Mouse (Mus musculus) left cerebral cortex, adult 11 months (tissue): ENCODE data around the gene Ppp3cb.
"Not testable (repeated sequence)": the region's sequence is repeated elsewhere in the genome, so short reads cannot be mapped to it uniquely, and the experiment has no call there.

Experiments
- DNase-seq: peaks from one replicate; pipeline ENCODE4 v3.0.0; 2022; ENCODE audit warnings: low spot score

Ppp3cb gene

GRCm38 (mm10) chr14:20546415-20546814 lies at the start of gene Ppp3cb:
TSS of gene Ppp3cb (minus strand) at chr14:20546573.
- peak; percentile 60 for DNase-seq

- DNase-seq = peak; percentile 63
Observed at GRCm38 (mm10) chr14:20595781-20596180, 49.4 kb upstream of the Ppp3cb start.

GRCm38 (mm10) chr14:20587458-20587857 lies 41.1 kb upstream of the Ppp3cb start:
- no peak for DNase-seq

- DNase-seq = no peak
Observed at GRCm38 (mm10) chr14:20578822-20579407, 32.5 kb upstream of the Ppp3cb start.

- DNase-seq = peak; percentile 43
Observed at GRCm38 (mm10) chr14:20576179-20576578, 29.8 kb upstream of the Ppp3cb start.

GRCm38 (mm10) chr14:20573196-20573595 lies 26.8 kb upstream of the Ppp3cb start:
- not testable (repeated sequence) for DNase-seq

GRCm38 (mm10) chr14:20565256-20566021 lies 19.1 kb upstream of the Ppp3cb start:
- no peak for DNase-seq

- DNase-seq = no peak
Observed at GRCm38 (mm10) chr14:20564692-20565091, 18.3 kb upstream of the Ppp3cb start.

- DNase-seq = no peak
Observed at GRCm38 (mm10) chr14:20561897-20562296, 15.5 kb upstream of the Ppp3cb start.

GRCm38 (mm10) chr14:20550136-20550535 lies 3.8 kb upstream of the Ppp3cb start:
- no peak for DNase-seq

- DNase-seq = peak; percentile 68
Observed at GRCm38 (mm10) chr14:20545529-20546331, 643 bp downstream of the Ppp3cb start.

- no peak for DNase-seq
Observed at GRCm38 (mm10) chr14:20544467-20545411, 1.6 kb downstream of the Ppp3cb start.

- no peak for DNase-seq
Observed at GRCm38 (mm10) chr14:20529643-20530042, 16.7 kb downstream of the Ppp3cb start.

GRCm38 (mm10) chr14:20520179-20520578 lies 26.2 kb downstream of the Ppp3cb start:
- DNase-seq = no peak

GRCm38 (mm10) chr14:20508424-20508823 lies 37.9 kb downstream of the Ppp3cb start:
- no peak for DNase-seq

GRCm38 (mm10) chr14:20502966-20503365 lies 43.4 kb downstream of the Ppp3cb start:
- DNase-seq = no peak

GRCm38 (mm10) chr14:20499982-20500381 lies 46.4 kb downstream of the Ppp3cb start:
- no peak for DNase-seq

- DNase-seq = no peak
Observed at GRCm38 (mm10) chr14:20496603-20497002, 49.8 kb downstream of the Ppp3cb start, which contains the start of gene Mss51. TSS of gene Mss51 (minus strand) at chr14:20496901.

- no peak for DNase-seq
Observed at GRCm38 (mm10) chr14:20486031-20486430, 60.3 kb downstream of the Ppp3cb start.

GRCm38 (mm10) chr14:20482051-20482751 lies 64.2 kb downstream of the Ppp3cb start:
- no peak for DNase-seq

- no peak for DNase-seq
Observed at GRCm38 (mm10) chr14:20481211-20481610, 65.2 kb downstream of the Ppp3cb start.
